Mouse (Mus musculus) hindbrain, embryonic 15.5 days (tissue): Measurements from ENCODE around the gene B130006D01Rik. TPM values are rescaled to one million over a fixed set of nuclear protein-coding genes. Genes with fewer than 3 reads are reported as not detected.

Source experiments
- polyA plus RNA-seq: library from polyadenylated mRNA; unstranded; fragments of >200 nt; fragmentation: Nextera tagmentation; extraction: Ambion mirVana; gene quantifications from 2 replicates; pipeline ENCODE4 v1.2.1, GENCODE M21; 2015

B130006D01Rik gene
- polyA plus RNA-seq, 1 experiment from 2014 or later = 1.1 TPM

Other genes with a start within 250 kb of the B130006D01Rik start
- 3.3 and 3.9 TPM in 2 replicates for gene Nxph3, start 209.0 kb upstream of the B130006D01Rik start, polyA plus RNA-seq
- gene Ngfr, start 135.9 kb upstream of the B130006D01Rik start, polyA plus RNA-seq = 42.8 and 44.9 TPM in 2 replicates
- 182 and 187 TPM in 2 replicates for gene Phb, start 56.6 kb upstream of the B130006D01Rik start, polyA plus RNA-seq
- 24.0 and 26.1 TPM in 2 replicates for gene Zfp652, start 10.9 kb upstream of the B130006D01Rik start, polyA plus RNA-seq
- gene Phospho1, start 100.9 kb downstream of the B130006D01Rik start, polyA plus RNA-seq = 0.44 and 0.81 TPM in 2 replicates
- 1.8 and 3.7 TPM in 2 replicates for gene Gngt2, start 113.6 kb downstream of the B130006D01Rik start, polyA plus RNA-seq
- 1.1 and 1.7 TPM in 2 replicates for gene Abi3, start 118.9 kb downstream of the B130006D01Rik start, polyA plus RNA-seq
- gene B4galnt2, start 191.3 kb downstream of the B130006D01Rik start, polyA plus RNA-seq = 0.09 TPM in 1 of 2 replicates, not detected in the other